Mouse (Mus musculus) intestine, embryonic 16.5 days (tissue): Measurements from ENCODE around the gene Zfhx3. TPM values are rescaled to one million over a fixed set of nuclear protein-coding genes. Genes with fewer than 3 reads are reported as not detected.

ENCODE experiments used
- ATAC-seq: fragments of 200-750 bp; cut with Nextera tagmentation; 2 replicates; pipeline ENCODE4 v1.8.0; 2017; ENCODE audit warnings: moderate TSS enrichment, moderate library complexity
- H3K27ac ChIP-seq: fragments of 300-500 bp; sonication (generic); 2 replicates; pipeline ENCODE4 v1.5.1; 2014; ENCODE audit warnings: mild to moderate bottlenecking, low read length
- H3K27me3 ChIP-seq: fragments of 300-500 bp; sonication (generic); replicated peaks from 2 replicates; pipeline ENCODE4 v1.6.1; 2014; ENCODE audit warnings: low read length, control low read depth, mixed read lengths; ENCODE audit not compliant: control insufficient read depth, insufficient read depth
- H3K36me3 ChIP-seq: fragments of 300-500 bp; sonication (generic); 2 replicates; pipeline ENCODE4 v1.6.1; 2014; ENCODE audit warnings: low read length, control low read depth; ENCODE audit not compliant: control insufficient read depth, insufficient read depth
- H3K4me1 ChIP-seq: fragments of 300-500 bp; sonication (generic); 2 replicates; pipeline ENCODE4 v1.6.1; 2014; ENCODE audit warnings: low read length, control low read depth, mixed read lengths; ENCODE audit not compliant: control insufficient read depth, insufficient read depth
- H3K4me2 ChIP-seq: fragments of 300-500 bp; sonication (generic); 2 replicates; pipeline ENCODE4 v1.6.1; 2014; ENCODE audit warnings: low read depth, low read length, control low read depth
- H3K4me3 ChIP-seq: fragments of 300-500 bp; sonication (generic); 2 replicates; pipeline ENCODE4 v1.5.1; 2014; ENCODE audit warnings: mild to moderate bottlenecking, low read length
- H3K9ac ChIP-seq: fragments of 300-500 bp; sonication (generic); 2 replicates; pipeline ENCODE4 v1.6.1; 2014; ENCODE audit warnings: low read depth, low read length
- H3K9me3 ChIP-seq: fragments of 300-500 bp; sonication (generic); 2 replicates; pipeline ENCODE4 v1.6.1; 2016; ENCODE audit warnings: low read length, control low read depth; ENCODE audit not compliant: control insufficient read depth
- WGBS: fragments of 180-500 bp; shearing (Covaris S2); extraction: QIAGEN DNeasy Blood & Tissue Kit; methylation state at CpG from one replicate; pipeline ENCODE4 v1.1.7; 2014; 5-methylcytosine and 5-hydroxymethylcytosine counted together
- polyA plus RNA-seq: library from polyadenylated mRNA; unstranded; fragments of >200 nt; fragmentation: Nextera tagmentation; extraction: Ambion mirVana; gene quantifications from 2 replicates; pipeline ENCODE4 v1.2.1, GENCODE M21; 2015

Zfhx3 gene
- polyA plus RNA-seq, 1 experiment from 2014 or later = 6.1 TPM

- Histone ChIP-seq H3K36me3 (no peaks in the 10 kb centered on the region), H3K27me3 (no peaks in the 10 kb centered on the region), H3K9ac (no peak overlapping the region), H3K9me3 (no peaks in the 10 kb centered on the region), H3K4me2 (no peak overlapping the region), H3K27ac (no peak overlapping the region), H3K4me1 (no peaks in the 10 kb centered on the region), H3K4me3 (no peak overlapping the region)
- 85% methylated on average over 3 of the region's 3 CpGs for WGBS
- no peak for ATAC-seq
These were observed 564.3 kb downstream of the Zfhx3 start for GRCm38 (mm10) chr8:108506779-108507178.

GRCm38 (mm10) chr8:108507769-108508168 lies 565.3 kb downstream of the Zfhx3 start:
- no peak for ATAC-seq
- H3K9ac ChIP-seq = no peak overlapping the region
- no peaks in the 10 kb centered on the region for H3K4me1 ChIP-seq
- no peak overlapping the region for H3K4me2 ChIP-seq
- H3K27me3 ChIP-seq = no peaks in the 10 kb centered on the region
- WGBS = 82% methylated on average over 3 of the region's 3 CpGs
- no peaks in the 10 kb centered on the region for H3K9me3 ChIP-seq
- H3K36me3 ChIP-seq = no peaks in the 10 kb centered on the region
- no peak overlapping the region for H3K27ac ChIP-seq
- H3K4me3 ChIP-seq = no peak overlapping the region

- no peak overlapping the region for H3K27ac ChIP-seq
- WGBS = 61% methylated on average over 14 of the region's 14 CpGs
- H3K4me3 ChIP-seq = no peak overlapping the region
- no peak for ATAC-seq
- no peaks in the 10 kb centered on the region for H3K27me3 ChIP-seq
- H3K36me3 ChIP-seq = no peaks in the 10 kb centered on the region
- no peaks in the 10 kb centered on the region for H3K9me3 ChIP-seq
- H3K4me1 ChIP-seq = no peaks in the 10 kb centered on the region
- no peak overlapping the region for H3K4me2 ChIP-seq
- H3K9ac ChIP-seq = no peak overlapping the region
These were observed 568.3 kb downstream of the Zfhx3 start for GRCm38 (mm10) chr8:108510641-108511325.

- WGBS = 92% methylated on average over 7 of the region's 7 CpGs
- H3K9ac ChIP-seq = no peak overlapping the region
- ATAC-seq = no peak
- no peaks in the 10 kb centered on the region for H3K9me3 ChIP-seq
- no peaks in the 10 kb centered on the region for H3K27me3 ChIP-seq
- H3K4me1 ChIP-seq = no peaks in the 10 kb centered on the region
- H3K27ac ChIP-seq = no peak overlapping the region
- no peak overlapping the region for H3K4me2 ChIP-seq
- no peaks in the 10 kb centered on the region for H3K36me3 ChIP-seq
- no peak overlapping the region for H3K4me3 ChIP-seq
These were observed 575.7 kb downstream of the Zfhx3 start for GRCm38 (mm10) chr8:108518116-108518515.

- H3K4me3 ChIP-seq = no peak overlapping the region
- H3K4me1 ChIP-seq = no peaks in the 10 kb centered on the region
- WGBS = 88% methylated on average over 4 of the region's 4 CpGs
- H3K36me3 ChIP-seq = no peaks in the 10 kb centered on the region
- no peak overlapping the region for H3K9ac ChIP-seq
- no peaks in the 10 kb centered on the region for H3K9me3 ChIP-seq
- no peaks in the 10 kb centered on the region for H3K27me3 ChIP-seq
- no peak overlapping the region for H3K4me2 ChIP-seq
- no peak overlapping the region for H3K27ac ChIP-seq
- no peak for ATAC-seq
These were observed 579.6 kb downstream of the Zfhx3 start for GRCm38 (mm10) chr8:108522050-108522449.

GRCm38 (mm10) chr8:108529421-108529820 lies 587.0 kb downstream of the Zfhx3 start:
- WGBS = 90% methylated on average over 7 of the region's 7 CpGs
- Histone ChIP-seq H3K4me1 (no peaks in the 10 kb centered on the region), H3K4me2 (no peak overlapping the region), H3K36me3 (no peaks in the 10 kb centered on the region), H3K27ac (no peak overlapping the region), H3K27me3 (no peaks in the 10 kb centered on the region), H3K9me3 (no peaks in the 10 kb centered on the region), H3K4me3 (no peak overlapping the region), H3K9ac (no peak overlapping the region)
- no peak for ATAC-seq

- Histone ChIP-seq H3K27ac (no peak overlapping the region), H3K27me3 (no peaks in the 10 kb centered on the region), H3K9ac (no peak overlapping the region), H3K36me3 (no peaks in the 10 kb centered on the region), H3K9me3 (no peaks in the 10 kb centered on the region), H3K4me2 (no peak overlapping the region), H3K4me3 (no peak overlapping the region), H3K4me1 (no peaks in the 10 kb centered on the region)
- no peak for ATAC-seq
- 78% methylated on average over 16 of the region's 16 CpGs for WGBS
These were observed 592.9 kb downstream of the Zfhx3 start for GRCm38 (mm10) chr8:108535121-108535876.

- Histone ChIP-seq H3K4me1 (no peaks in the 10 kb centered on the region), H3K4me2 (no peak overlapping the region), H3K9me3 (no peaks in the 10 kb centered on the region), H3K36me3 (no peaks in the 10 kb centered on the region), H3K27ac (no peak overlapping the region), H3K4me3 (no peak overlapping the region), H3K27me3 (no peaks in the 10 kb centered on the region), H3K9ac (no peak overlapping the region)
- 78% methylated on average over 7 of the region's 7 CpGs for WGBS
- ATAC-seq = no peak
These were observed 593.7 kb downstream of the Zfhx3 start for GRCm38 (mm10) chr8:108536186-108536585.

- Histone ChIP-seq H3K27ac (no peak overlapping the region), H3K9ac (no peak overlapping the region), H3K27me3 (no peaks in the 10 kb centered on the region), H3K4me1 (no peaks in the 10 kb centered on the region), H3K4me3 (no peak overlapping the region), H3K4me2 (no peak overlapping the region), H3K36me3 (no peaks in the 10 kb centered on the region), H3K9me3 (no peaks in the 10 kb centered on the region)
- WGBS = 60% methylated on average over 15 of the region's 15 CpGs
- no peak for ATAC-seq
These were observed 594.5 kb downstream of the Zfhx3 start for GRCm38 (mm10) chr8:108536911-108537351.
